Mouse (Mus musculus) embryonic fibroblast, embryonic 13.5 days (primary cell): Measurements from ENCODE around the gene Galnt3. TPM values are rescaled to one million over a fixed set of nuclear protein-coding genes. Genes with fewer than 3 reads are reported as not detected.

Experiments
- H3K27ac ChIP-seq: 2 replicates; pipeline ENCODE4 v1.5.1; 2012; ENCODE audit warnings: low read length, control low read depth, inconsistent platforms; ENCODE audit not compliant: insufficient read depth
- H3K4me1 ChIP-seq: 2 replicates; pipeline ENCODE4 v1.6.1; 2011; ENCODE audit warnings: low read length; ENCODE audit not compliant: control insufficient read depth, insufficient read depth
- H3K4me3 ChIP-seq: 2 replicates; pipeline ENCODE4 v1.5.1; 2011; ENCODE audit warnings: mild to moderate bottlenecking, control low read depth, low read length; ENCODE audit not compliant: insufficient read depth
- CTCF ChIP-seq: IDR thresholded peaks from 2 replicates; pipeline ENCODE4 v1.5.1; 2011; ENCODE audit warnings: mild to moderate bottlenecking, control low read depth, low read length, moderate library complexity, borderline replicate concordance; ENCODE audit not compliant: insufficient read depth
- POLR2A ChIP-seq: IDR thresholded peaks from 2 replicates; pipeline ENCODE4 v1.6.1; 2011; ENCODE audit warnings: low read depth, mild to moderate bottlenecking, control low read depth, low read length, moderate library complexity
- polyA plus RNA-seq: library from polyadenylated mRNA; stranded (reverse); fragments of >200 nt; gene quantifications from 2 replicates; pipeline ENCODE4 v1.2.4, GENCODE M21; 2011; ENCODE audit warnings: low read depth; ENCODE audit not compliant: missing spikeins, insufficient read length

The Galnt3 gene
- polyA plus RNA-seq, 1 experiment = 3.0 TPM

DNA sequence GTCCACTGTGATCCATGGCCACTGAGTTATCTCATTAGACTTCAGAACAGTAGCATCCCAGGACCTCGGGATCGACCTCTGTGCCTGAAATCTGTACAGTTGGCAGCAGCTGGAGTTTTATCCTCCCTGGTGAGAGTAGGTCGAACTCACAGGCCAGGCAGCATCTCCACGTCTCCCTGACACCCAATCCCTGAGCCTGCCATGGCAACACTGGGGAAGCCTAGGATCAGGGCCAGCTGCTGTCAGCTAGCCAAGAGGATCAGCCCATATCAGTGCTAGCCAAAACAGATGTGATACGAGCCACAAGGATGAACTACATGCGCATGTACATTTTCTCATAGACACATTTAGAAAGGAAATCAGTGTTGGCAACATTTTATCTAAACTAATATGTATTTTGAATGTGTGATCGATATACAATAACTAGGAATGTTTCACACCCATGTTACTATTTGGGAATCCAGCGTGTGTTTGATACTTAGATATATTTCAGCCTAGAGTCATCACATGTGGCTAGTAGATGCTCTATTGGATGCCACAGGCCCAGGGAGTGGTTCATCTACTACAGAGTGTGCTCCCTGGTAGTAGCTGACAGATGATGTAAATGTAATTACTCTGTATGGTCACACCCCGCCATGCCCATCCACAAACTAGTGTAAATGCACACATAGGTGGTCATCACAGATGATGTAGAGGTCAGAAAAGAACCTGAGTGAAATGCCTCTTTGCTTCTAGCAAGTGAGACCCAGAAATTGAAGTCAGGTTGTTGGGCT, 89.7 kb downstream of the Galnt3 start:
- Histone ChIP-seq H3K27ac (no peak overlapping the region), H3K4me1 (no peaks in the 10 kb centered on the region), H3K4me3 (no peak overlapping the region)
- TF ChIP-seq POLR2A (no peak), CTCF (no peak)

Other genes with a start within 250 kb of the Galnt3 start
- gene Ttc21b, start 131.6 kb upstream of the Galnt3 start, polyA plus RNA-seq = 20.3 and 22.2 TPM in 2 replicates